Mouse (Mus musculus): ENCODE measurements around the gene Btg2. TPM values are rescaled to one million over a fixed set of nuclear protein-coding genes. Genes with fewer than 3 reads are reported as not detected.

Gene Btg2
- total and polyA plus RNA-seq, 3 experiments, result 29.9 to 33.5 (median 31.0) TPM

- Histone ChIP-seq H3K27me3 (ENCODE audit: control insufficient read depth, insufficient read depth, low read length) (no peaks in the 10 kb centered on the region), H3K4me1 (ENCODE audit: control insufficient read depth, insufficient read depth, low read length) (peaks cover 42% of the 10 kb centered on the region), H3K36me3 (ENCODE audit: control insufficient read depth, insufficient read depth, low read length) (no peaks in the 10 kb centered on the region), H3K9ac (ENCODE audit: low read depth, low read length) (peak overlapping the region; percentile 65), H3K4me3 (peak overlapping the region; percentile 43), H3K79me2 (replicated peaks; ENCODE audit: control insufficient read depth, insufficient read depth, low read length) (no peaks in the 10 kb centered on the region), H3K27ac (peak overlapping the region; percentile 98)
- WGBS, result under 1% methylated on average over 43 of the region's 43 CpGs
- intact Hi-C loops (cut with DNase I), result loop anchor here (1.0 kb wide), 1 partner anchor 12 kb away; no protein-coding TSS in a partner anchor
- no peak for TF ChIP-seq CTCF (IDR thresholded peaks at IDR 0.05)
- peak; percentile 93 for TF ChIP-seq EP300 (IDR thresholded peaks at IDR 0.05; ENCODE audit: insufficient read depth, low read depth, low read length)
- peak; percentile 57 for TF ChIP-seq POLR2A (IDR thresholded peaks at IDR 0.05; ENCODE audit: insufficient read depth, low read depth, low read length)
- peak; percentile 97 to 98 for DNase-seq
Observed at GRCm38 (mm10) chr1:134092852-134093770, 14.2 kb upstream of the Btg2 start.

GRCm38 (mm10) chr1:134092368-134092767 is 13.4 kb upstream of the Btg2 start:
- WGBS, result 12% methylated on average over 6 of the region's 6 CpGs
- no peaks in the 10 kb centered on the region for H3K36me3 ChIP-seq (ENCODE audit: control insufficient read depth, insufficient read depth, low read length)
- no peaks in the 10 kb centered on the region for H3K27me3 ChIP-seq (ENCODE audit: control insufficient read depth, insufficient read depth, low read length)
- intact Hi-C loops (cut with DNase I), result loop anchor here (1.0 kb wide), 1 partner anchor 11 kb away; no protein-coding TSS in a partner anchor
- peak overlapping the region; percentile 17; the same call in 1 of the 2 replicates for H3K9ac ChIP-seq (ENCODE audit: low read depth, low read length)
- H3K79me2 ChIP-seq (replicated peaks; ENCODE audit: control insufficient read depth, insufficient read depth, low read length), result no peaks in the 10 kb centered on the region
- peak overlapping the region; percentile 98 for H3K27ac ChIP-seq
- peaks cover 36% of the 10 kb centered on the region for H3K4me1 ChIP-seq (ENCODE audit: control insufficient read depth, insufficient read depth, low read length)
- DNase-seq, result no peak
- peak overlapping the region; percentile 26; the same call in 1 of the 2 replicates for H3K4me3 ChIP-seq
- no peak for TF ChIP-seq CTCF (IDR thresholded peaks at IDR 0.05)
- no peak for TF ChIP-seq EP300 (IDR thresholded peaks at IDR 0.05; ENCODE audit: insufficient read depth, low read depth, low read length)
- TF ChIP-seq POLR2A (IDR thresholded peaks at IDR 0.05; ENCODE audit: insufficient read depth, low read depth, low read length), result no peak

GRCm38 (mm10) chr1:134091851-134092250 is 12.9 kb upstream of the Btg2 start:
- H3K27ac ChIP-seq, result peak overlapping the region; percentile 98
- H3K4me3 ChIP-seq, result no peak overlapping the region
- WGBS, result 78% methylated on average over 3 of the region's 3 CpGs
- no peak overlapping the region for H3K9ac ChIP-seq (ENCODE audit: low read depth, low read length)
- TF ChIP-seq EP300 (IDR thresholded peaks at IDR 0.05; ENCODE audit: insufficient read depth, low read depth, low read length) (no peak), CTCF (IDR thresholded peaks at IDR 0.05) (no peak), POLR2A (IDR thresholded peaks at IDR 0.05; ENCODE audit: insufficient read depth, low read depth, low read length) (no peak)
- intact Hi-C loops (cut with DNase I), result loop anchor here (1.0 kb wide), 1 partner anchor 11 kb away; no protein-coding TSS in a partner anchor
- peak in 1 of 2 experiments; percentile 5 for DNase-seq
- peaks cover 37% of the 10 kb centered on the region for H3K4me1 ChIP-seq (ENCODE audit: control insufficient read depth, insufficient read depth, low read length)
- H3K79me2 ChIP-seq (replicated peaks; ENCODE audit: control insufficient read depth, insufficient read depth, low read length), result no peaks in the 10 kb centered on the region
- H3K36me3 ChIP-seq (ENCODE audit: control insufficient read depth, insufficient read depth, low read length), result no peaks in the 10 kb centered on the region
- no peaks in the 10 kb centered on the region for H3K27me3 ChIP-seq (ENCODE audit: control insufficient read depth, insufficient read depth, low read length)

- Histone ChIP-seq H3K27ac (no peak overlapping the region), H3K4me3 (no peak overlapping the region), H3K9ac (ENCODE audit: low read depth, low read length) (no peak overlapping the region), H3K79me2 (replicated peaks; ENCODE audit: control insufficient read depth, insufficient read depth, low read length) (no peaks in the 10 kb centered on the region), H3K27me3 (ENCODE audit: control insufficient read depth, insufficient read depth, low read length) (no peaks in the 10 kb centered on the region), H3K4me1 (ENCODE audit: control insufficient read depth, insufficient read depth, low read length) (peaks cover 35% of the 10 kb centered on the region), H3K36me3 (ENCODE audit: control insufficient read depth, insufficient read depth, low read length) (no peaks in the 10 kb centered on the region)
- WGBS, result 90% methylated on average over 7 of the region's 7 CpGs
- intact Hi-C loops (cut with DNase I), result no loop called here
- DNase-seq, result no peak
- no peak for TF ChIP-seq POLR2A (IDR thresholded peaks at IDR 0.05; ENCODE audit: insufficient read depth, low read depth, low read length)
- TF ChIP-seq EP300 (IDR thresholded peaks at IDR 0.05; ENCODE audit: insufficient read depth, low read depth, low read length), result no peak
- no peak for TF ChIP-seq CTCF (IDR thresholded peaks at IDR 0.05)
Observed at GRCm38 (mm10) chr1:134089074-134089473, 10.2 kb upstream of the Btg2 start.

- intact Hi-C loops (cut with DNase I), result no loop called here
- Histone ChIP-seq H3K79me2 (replicated peaks; ENCODE audit: control insufficient read depth, insufficient read depth, low read length) (no peaks in the 10 kb centered on the region), H3K27ac (peak overlapping the region; percentile 72), H3K4me3 (0 out of 2 replicates have a peak overlapping the region, but pooled peaks have one; percentile 11), H3K36me3 (ENCODE audit: control insufficient read depth, insufficient read depth, low read length) (no peaks in the 10 kb centered on the region), H3K4me1 (ENCODE audit: control insufficient read depth, insufficient read depth, low read length) (peaks cover 35% of the 10 kb centered on the region), H3K27me3 (ENCODE audit: control insufficient read depth, insufficient read depth, low read length) (no peaks in the 10 kb centered on the region), H3K9ac (ENCODE audit: low read depth, low read length) (peak overlapping the region; percentile 51)
- WGBS, result 11% methylated on average over 16 of the region's 16 CpGs
- TF ChIP-seq POLR2A (IDR thresholded peaks at IDR 0.05; ENCODE audit: insufficient read depth, low read depth, low read length) (0 out of 2 replicates have a peak, but pooled peaks have one; percentile 31), EP300 (IDR thresholded peaks at IDR 0.05; ENCODE audit: insufficient read depth, low read depth, low read length) (0 out of 2 replicates have a peak, but pooled peaks have one; percentile 29), CTCF (IDR thresholded peaks at IDR 0.05) (no peak)
- peak; percentile 69 for DNase-seq
Observed at GRCm38 (mm10) chr1:134086811-134087398, 8.0 kb upstream of the Btg2 start.
